Mouse (Mus musculus) gastrocnemius, postnatal 25 days (tissue): Measurements from ENCODE around the gene Atp1a2. TPM values are rescaled to one million over a fixed set of nuclear protein-coding genes. Genes with fewer than 3 reads are reported as not detected.
A peak's percentile ranks its signal among the peaks of the same experiment; 100 is the strongest.

Source experiments
- DNase-seq: peaks from one replicate; pipeline ENCODE4 v3.0.0; 2022
- long read RNA-seq, 2 experiments: library from polyadenylated mRNA; stranded (forward); transcript quantifications; one replicate each; pipeline ENCODE4 v2.0.0; 2021
- total RNA-seq, 2 experiments: library from RNA; stranded (reverse); gene quantifications; 1 replicate in 1 of 2; 2 replicates in 1 of 2; pipeline ENCODE4 v1.2.3; 2021

Atp1a2 gene
- total RNA-seq: 1,000 to 10,000 TPM; 1,026 to 1,397 TPM
- long read RNA-seq, experiment 1, full-length matches to known transcripts: 109 of 507 reads
- long read RNA-seq, experiment 1, partial matches to known transcripts: 165 of 507 reads
- long read RNA-seq, experiment 1, other reads (novel, unspliced or antisense): 233 of 507 reads
- long read RNA-seq, experiment 2, full-length matches to known transcripts: 342 of 915 reads
- long read RNA-seq, experiment 2, partial matches to known transcripts: 378 of 915 reads
- long read RNA-seq, experiment 2, other reads (novel, unspliced or antisense): 195 of 915 reads

DNA sequence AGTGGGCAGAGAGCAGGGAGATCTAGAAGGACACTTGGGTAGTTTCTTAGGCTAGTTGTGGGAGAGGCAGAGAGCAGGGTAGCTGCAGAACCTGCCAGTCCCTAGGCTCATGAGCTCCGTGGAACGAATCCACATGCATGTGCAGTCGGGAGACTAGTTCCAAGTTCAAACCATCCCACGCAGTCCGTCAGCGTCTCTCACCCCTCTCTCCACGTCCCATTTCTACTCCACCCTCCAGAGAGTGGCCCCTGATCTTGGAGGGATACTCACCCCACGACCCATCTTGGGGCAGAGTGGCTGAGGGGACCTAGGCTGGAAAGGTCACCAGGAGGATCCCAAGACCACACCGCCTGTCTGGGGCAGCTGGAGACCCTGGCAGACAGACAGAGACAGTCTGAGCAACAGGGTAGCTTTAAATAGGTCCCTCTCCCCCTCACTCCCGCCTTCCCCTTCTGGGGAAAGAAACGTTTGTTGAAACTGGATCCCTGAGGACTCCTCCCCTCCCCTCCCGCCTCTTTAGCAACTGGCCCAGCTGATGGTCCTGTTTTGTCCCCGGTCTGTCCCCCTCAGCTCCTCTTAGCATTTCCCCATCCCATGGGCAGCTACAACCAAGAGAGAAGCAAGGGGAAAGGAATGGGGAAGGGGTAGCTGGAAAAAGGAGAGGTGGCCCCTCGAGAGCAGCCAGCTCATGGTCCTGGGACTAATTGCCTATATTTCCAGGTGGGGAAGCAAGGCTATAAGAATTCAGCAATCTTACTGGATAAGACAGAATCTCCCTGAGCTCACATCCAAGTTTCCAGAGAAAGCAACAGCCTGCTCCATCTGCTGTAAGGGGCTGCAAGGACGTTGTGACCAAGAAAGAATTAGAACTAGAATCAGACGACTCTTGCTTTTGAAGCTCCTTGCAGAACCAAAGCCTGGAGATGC is at the start of gene Atp1a2:
TSS of gene Atp1a2 (minus strand) at position 454 of the 927 bp plus-strand sequence.
- DNase-seq: peak; percentile 86

DNA sequence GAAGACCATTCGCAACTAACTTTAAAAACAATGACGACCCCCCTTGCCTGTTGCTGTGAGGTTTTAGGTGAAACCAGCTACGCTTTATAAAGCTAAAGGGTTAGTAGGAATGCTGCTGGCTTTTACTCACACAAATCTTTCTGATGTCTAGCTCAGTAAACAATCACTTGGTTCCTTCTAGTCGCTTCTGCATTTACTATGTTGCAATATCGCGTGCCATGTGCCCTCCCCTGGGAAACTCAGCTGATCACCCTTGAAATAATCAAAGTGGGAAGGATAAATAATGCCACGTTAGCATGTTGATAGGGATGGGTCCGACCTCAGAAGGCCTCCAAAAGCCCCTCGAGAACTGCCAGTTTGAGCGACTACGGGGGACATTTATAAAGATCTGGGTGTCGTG is 49.5 kb upstream of the Atp1a2 start:
- DNase-seq: no peak

DNA sequence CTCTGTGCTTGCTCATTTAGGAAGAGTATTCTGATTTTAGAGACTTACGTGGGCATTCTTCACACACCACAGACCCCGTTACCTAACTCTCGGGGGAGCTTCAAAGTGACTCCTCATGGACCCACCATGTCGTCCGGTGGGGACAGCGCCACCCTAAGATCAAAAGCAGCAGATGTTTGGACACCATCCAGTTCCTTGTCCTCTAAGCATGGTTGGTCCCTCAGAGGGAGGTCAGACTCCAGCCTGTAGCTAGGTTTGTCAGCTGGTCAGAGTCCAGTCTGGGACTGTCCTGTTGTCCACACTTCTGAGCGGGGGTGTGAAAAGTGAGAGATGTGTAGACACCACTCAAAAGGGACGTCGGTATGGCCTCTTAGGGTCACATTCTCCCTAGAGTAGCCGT is 48.8 kb upstream of the Atp1a2 start:
- DNase-seq: no peak

DNA sequence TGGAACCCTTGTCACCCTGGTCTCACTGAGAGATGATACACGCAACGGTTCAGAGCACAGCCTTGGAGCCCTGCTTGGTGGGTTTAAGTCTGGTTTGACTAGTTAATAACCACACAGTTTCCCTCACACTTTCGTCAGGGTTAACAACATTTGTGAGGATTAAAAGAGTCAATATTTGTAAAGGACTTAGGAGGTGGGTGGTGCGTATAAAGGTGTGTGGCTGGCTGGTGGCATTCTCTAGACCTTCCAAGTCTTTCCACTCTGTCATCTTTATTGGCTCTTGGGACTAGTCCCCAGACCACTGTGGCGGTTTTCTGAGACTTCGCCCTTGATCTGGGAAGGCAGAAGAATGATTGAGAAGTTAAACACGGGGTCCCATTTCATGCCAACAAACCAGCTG is 47.0 kb upstream of the Atp1a2 start:
- DNase-seq: no peak

DNA sequence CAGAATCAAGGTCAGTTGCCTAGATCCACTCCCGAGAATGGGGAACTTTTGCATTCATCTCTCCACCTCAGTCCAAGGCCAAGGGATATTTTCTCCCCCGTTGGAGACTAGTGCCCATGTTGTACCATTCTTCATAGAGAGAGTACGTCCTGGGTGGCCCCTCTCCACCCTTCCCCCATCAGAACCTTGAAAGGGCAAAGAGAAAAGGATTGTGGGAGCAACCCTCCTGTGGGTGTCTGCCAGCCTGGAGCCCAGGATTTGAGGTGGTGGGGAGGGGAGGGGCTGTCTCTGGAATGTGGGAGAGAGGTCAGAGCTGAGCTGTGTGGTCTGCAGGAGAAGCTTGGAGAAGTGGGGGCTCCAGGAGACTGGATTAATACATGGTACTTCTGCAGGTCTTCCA is 46.0 kb upstream of the Atp1a2 start:
- no peak for DNase-seq

DNA sequence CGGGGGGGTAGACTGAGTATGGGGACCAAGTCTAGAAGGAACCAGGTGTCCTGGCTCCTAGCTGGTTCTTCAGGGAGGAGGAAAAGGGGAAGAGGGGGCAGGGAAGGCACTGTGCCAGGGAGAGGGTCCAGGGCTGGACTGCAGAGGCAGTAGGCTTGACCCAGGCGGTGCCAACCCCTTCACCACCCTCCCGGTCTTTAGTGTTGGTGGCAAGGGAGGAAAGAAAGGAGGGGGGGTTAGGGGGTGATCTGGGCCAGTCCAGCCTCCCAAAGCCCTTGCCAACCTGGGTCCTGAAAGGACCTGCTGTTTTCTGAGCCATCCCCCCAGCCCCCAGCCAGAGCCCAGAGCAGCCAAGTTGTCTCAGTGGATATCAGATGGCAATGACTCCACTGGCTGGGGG is 44.9 kb upstream of the Atp1a2 start:
- DNase-seq: no peak

DNA sequence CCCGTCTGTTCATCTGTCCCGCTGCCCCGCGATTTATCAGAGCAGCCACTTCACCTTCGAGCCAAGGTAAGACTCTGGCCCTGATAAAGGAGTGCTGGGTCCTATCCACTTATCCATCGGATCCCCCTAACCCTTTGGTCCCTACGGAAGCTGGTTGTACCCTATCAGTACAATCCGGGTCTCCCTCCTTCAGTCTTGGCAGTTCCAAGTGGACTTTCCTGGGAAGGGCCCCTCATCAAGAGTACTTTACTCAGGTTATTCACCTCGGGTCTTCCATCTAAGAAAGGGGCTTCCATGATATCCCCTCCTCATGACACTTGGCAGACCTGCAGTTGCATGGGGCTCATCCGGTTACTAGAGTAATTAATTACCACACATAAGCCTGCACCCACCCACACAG is 43.5 kb upstream of the Atp1a2 start:
- no peak for DNase-seq

DNA sequence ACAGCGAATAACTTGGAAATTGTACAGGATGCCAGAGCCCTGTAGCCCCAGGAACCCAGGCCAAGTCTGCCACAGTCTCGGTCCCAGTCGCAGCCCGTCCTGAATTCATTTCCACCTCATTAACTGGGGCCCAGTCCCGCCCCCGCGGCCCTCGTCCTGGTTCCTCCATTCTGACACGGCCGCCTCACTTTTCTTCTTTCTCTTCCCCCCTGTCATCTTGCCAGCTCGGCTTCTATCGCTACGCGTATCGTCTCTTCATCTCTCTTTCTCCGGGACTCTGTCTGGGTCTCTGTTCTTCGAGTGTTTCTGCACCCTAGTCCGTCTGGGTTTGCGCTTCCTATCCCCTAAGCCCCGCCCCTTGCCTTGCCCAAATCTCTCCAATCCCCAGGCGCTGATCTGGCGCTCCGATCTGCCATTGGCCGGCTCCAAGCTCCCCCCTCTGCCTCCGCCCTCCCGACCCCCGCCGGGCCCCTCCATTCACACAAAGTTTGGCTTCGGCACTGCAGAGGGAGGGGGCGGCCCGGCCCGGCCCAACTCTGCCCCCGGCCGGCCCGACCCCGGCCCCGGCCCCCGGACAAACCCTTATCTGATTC is 43.0 kb upstream of the Atp1a2 start, which contains the start of gene Kcnj10:
TSS of gene Kcnj10 (plus strand) at position 482 of the 593 bp plus-strand sequence.
- DNase-seq: peak; percentile 62

DNA sequence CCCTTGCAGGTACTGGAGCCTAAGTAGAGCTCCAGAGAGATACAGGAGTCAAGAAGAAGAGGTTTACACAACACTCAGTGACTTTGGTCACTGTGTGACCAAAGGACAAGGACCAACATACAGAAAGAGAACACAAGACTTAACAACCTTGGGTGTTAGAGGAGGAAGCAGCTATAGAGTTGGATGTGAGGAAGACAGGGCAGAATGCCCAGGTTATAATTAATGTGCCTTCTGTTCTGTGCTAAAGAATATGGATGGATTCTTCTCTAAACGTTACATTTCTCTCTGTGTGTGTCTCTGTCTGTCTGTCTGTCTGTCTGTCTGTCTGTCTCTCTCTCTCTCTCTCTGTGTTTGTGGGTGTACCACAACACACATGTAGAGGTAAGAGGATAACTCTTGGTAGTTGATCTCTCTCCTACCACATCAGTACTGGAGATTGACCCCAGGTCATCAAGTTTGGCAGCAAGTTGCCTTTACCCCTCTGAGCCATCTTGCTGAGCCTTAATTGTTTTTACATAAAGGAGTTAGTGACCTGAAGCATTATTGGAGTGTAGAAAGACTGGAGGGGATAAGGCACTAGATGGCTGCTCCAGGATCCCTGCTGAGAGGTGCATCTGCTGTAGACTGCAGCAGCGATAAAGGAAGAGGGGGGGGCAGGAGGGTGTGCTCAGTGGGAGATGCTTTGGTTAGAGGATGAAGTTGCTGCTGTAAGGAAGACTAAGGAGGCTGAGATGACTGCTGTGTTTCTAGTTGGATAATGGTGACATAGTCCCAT is 39.7 kb upstream of the Atp1a2 start:
- no peak for DNase-seq

DNA sequence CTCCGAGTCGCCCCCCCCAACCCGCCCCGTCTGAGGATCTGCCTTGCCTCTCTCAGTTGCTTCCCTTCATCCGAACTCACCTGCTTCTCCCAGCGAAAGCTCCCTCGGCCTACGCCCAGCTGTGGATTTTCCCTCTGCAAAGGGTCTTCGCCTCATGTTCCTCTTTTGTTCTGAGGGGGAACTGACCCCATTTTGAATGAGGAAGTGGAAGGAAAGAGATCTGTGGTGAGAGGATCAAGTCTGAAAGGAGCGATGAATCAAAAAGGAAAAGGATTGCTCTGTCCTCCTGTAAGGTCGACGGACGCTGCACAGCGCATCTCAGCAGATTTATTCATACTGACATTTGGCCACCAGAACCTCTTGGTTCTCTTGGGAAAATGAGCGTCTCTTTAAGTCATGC is 37.9 kb upstream of the Atp1a2 start:
- no peak for DNase-seq

DNA sequence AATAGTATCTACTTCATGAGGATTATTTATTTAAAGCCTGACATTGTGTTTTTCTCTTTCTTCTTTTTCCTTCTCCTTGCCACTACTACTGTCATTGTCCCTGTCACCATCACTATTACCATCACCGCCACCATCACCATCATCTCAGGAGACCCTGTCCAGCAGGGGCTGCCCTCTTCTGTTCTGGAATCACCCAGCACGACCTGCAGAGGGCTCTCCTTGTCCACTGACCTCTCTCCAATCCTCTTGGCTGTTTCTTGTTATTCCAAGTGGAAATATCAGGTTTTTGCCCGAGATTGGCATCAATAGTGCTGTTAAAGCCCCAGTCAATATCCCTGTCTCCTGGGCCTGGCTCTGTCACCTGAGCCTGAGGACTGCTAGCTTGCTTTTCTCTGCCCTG is 35.6 kb upstream of the Atp1a2 start:
- DNase-seq: no peak

DNA sequence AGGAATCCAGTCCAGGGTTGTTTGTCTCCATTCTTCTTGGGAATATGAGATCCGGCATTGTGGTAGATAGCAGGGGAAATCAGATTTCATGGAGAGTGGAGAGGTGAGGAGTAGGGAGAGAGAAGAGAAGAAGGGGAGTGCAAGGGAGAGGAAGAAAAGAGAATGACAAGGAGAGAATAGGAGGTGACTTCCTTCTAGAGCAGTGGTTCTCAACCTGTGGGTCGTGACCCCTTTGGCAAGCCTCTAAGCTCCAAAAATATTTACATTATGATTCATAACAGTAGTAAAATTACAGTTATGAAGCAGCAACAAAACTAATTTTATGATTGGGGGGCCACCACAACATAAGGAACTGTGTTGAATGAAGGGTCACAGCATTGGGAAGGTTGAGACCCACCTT is 35.1 kb upstream of the Atp1a2 start:
- no peak for DNase-seq

DNA sequence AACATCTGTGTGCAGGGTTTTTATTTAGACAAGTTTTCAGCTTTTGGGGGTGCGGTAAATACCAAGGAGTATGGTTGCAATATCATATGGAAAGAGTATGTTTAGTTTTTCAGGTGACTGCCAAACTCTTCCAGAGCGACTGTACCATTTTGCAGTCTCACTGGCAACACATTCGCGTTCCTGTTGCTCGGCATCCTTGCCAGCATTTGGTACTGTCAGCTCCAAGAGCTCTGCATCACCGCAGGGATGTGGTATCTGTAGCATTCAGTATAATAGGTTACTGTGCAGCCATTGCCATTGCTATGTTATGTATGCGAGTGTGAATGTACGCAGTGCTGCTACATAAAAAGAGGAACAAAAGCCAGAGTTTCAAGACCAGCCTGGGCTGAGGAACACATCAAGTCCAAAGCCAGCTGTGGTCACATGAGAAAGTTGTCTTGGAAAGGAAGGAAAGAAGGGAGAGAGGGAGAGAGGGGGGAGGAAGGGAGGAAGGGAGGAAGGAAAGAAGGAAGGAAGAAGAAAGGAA is 33.6 kb upstream of the Atp1a2 start:
- no peak for DNase-seq

DNA sequence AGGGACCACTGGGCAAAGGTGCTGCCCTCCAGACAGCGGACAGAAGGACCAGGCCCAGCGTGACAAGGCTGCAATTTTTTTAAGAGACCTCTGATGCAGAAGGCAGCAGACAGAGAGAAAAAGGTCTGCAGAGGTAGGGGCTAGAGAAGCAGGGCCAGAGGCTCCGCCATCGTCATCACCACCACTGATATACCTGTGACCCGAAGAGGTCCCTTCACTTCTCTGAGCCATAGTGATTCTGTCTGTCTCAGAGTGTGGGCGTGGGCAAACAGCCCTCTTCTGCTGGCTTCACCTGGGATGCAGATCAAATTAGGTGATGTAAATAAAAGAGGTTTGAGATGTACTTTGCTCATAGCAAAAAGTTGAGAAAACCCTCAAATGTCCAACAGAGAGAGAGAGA is 31.8 kb upstream of the Atp1a2 start:
- DNase-seq: no peak

DNA sequence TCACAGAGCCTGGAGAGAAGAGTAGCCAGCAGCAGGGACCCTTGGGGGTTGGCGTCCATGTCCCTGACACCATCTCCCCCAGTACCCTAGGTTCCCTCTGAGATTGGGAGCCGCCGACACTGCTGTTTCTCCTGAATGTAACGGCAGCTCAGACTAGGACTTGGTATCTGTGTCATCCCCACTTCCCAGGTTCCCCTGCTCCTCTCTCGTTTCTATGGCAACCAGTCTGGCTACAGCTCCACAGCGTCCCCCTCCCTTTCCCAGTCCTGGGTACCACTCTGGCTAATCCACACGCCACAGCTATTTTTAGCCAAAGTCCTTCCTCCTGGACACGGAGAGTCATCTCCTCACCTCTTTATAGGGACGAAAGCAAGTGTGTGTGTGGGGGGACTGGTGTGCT is 31.3 kb upstream of the Atp1a2 start, which contains the start of gene Kcnj9:
TSS of gene Kcnj9 (minus strand) at position 188 of the 400 bp plus-strand sequence.
- no peak for DNase-seq

DNA sequence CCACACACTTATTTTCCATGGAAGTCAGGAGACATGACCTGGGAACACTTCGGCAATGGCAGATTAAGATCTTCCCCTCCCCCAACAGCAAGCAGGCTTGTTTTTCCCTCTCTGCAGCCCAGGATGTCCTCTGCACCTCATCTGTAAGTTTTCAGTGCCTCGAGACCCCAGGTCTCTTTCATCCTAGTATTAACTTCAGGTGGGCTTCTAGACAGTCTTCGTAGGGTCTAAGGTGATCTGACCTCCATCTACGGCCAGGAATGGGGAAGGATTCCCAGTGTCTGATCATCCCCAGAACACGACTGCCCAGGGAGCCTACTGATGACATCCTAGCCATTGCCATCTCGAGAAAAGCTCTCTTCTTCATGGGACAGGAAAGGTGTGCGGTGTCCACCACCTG is 30.6 kb upstream of the Atp1a2 start:
- DNase-seq: no peak

DNA sequence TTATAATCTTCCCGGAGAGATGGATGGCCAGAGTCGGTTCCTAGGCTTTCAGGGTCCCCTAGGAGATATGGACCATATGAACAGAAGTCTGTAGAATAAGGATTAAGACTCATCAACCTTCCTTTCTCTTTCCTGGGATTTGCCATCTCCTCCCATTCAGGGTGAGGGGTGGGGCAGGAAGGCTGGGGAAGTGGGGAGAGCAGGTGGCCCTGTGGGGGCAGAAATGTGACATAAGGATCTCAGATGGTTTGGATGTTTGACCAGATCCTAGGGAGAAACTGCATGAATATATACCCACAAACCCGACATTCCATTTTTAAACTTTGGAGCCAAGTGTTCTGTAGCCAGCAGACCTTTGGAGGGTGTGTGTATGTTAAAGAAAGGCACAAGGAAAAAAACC is 30.2 kb upstream of the Atp1a2 start:
- DNase-seq: no peak

DNA sequence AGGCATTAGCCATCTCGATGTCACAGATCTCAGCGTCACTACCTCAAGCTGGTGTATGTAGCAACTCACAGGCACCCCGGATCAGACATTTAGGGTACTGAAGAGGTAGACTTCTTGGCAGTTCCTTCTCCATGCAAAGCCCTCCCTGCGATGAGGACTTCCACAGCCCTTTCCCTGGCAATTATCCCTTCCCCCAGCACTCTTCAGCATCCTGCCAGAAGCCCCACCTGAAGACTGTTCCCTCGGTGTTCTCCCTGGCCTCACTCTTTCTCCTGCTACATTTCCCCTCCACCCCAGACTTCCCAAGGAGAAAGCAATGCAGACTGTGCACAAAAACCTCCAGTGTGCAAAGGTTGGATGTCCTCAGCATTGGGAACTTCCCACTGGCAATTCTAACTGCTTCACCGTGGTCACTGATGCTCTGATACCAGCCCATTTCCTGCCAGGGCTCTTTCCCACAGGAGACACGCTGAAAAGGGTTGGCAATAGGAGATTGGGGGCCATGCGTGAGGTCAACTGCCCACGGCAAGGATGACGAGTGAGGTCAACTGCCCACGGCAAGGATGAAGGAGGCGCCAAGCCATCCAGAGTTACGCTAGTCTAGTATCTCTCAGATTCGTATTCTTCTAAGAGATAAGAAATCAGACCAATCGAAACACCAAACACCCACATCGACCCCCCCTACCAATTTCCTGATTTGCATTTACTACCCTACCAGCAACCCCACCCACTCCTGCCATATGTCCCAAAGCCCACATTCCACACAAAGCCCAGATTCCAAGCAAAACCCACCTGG is 29.5 kb upstream of the Atp1a2 start:
- no peak for DNase-seq

DNA sequence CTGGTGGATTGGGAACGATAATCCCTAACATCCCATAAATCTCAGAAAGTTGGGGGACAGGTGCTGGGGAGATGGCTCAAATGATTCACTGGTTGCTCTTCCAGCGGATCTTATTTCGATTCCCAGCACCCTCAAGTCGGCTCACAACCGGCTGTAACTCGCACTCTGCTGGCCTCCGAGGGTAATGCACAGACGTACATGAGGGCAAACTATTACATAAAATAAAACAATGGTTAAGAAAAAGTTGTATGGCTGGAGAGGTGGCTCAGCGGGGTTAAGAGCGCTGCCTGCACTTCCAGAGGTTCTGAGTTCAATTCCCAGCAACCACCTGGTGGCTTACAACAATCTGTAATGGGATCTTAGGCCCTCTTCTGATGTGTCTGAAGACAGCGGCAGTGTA is 28.8 kb upstream of the Atp1a2 start:
- DNase-seq: no peak

DNA sequence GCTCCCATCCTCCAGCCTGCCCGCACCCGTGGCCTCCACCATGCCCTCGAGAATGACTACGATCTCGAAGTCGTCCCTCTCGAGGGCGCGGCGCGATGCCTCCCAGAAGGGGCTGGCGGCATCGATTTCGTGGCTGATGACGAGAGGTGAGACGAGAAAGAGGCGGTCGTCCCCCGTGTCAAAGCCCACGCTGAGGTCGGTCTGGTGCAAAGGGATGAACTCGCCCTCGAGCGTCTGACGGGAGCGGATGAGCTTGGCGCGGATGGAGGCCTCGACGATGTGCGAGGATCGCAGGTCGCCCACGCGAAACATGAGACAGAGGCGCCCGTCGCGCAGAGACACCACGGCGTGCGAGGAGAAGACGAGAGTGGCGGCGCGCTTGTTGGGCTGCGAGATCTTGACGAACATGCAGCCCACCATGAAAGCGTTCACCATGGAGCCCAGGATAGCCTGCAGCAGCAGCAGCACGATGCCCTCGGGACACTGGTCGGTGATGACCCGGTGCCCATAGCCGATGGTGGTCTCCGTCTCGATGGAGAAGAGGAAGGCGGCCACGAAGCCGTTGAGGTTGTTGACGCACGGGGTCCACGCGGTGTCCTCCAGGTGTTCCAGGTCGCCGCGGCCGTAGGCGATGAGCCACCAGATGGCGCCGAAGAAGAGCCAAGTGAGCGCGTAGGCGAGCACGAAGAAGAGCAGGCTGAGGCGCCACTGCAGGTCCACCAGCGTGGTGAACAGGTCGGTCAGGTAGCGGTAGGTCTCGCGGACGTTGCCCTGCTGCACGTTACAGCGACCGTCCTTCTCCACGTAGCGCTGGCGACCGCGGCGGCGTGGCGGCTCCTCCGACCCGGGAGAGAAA is 28.0 kb upstream of the Atp1a2 start:
- DNase-seq: peak; percentile 51
